Comparison of ENCODE assay signal across 12 mouse cellular contexts in genomic region chr11:58947306-58947705, GRCm38 (mm10). TPM values are rescaled to one million over a fixed set of nuclear protein-coding genes. Genes with fewer than 3 reads are reported as not detected.
A peak's percentile ranks its signal among the peaks of the same experiment; 100 is the strongest.
DNase-seq lines count a peak whose midpoint lies in the region; ATAC-seq lines count a peak whose summit lies in the region.
"Had no signal": no experiment of that assay in that cellular context is flagged by ENCODE, and none has a peak within 500 bp of the region (broad histone marks: within the 10 kb centered on the region; RNA-seq: fewer than 3 reads in every experiment).

No protein-coding gene starts in this region.

- no peak for ATAC-seq in kidney, embryonic 15.5 days (replicated peaks; ENCODE audit: low FRiP score)
- ATAC-seq in embryonic facial prominence, embryonic 14.5 days (ENCODE audit: low read depth): no peak
- ATAC-seq in hindbrain, embryonic 14.5 days (ENCODE audit: low FRiP score): no peak
- ATAC-seq in neural tube, embryonic 12.5 days (ENCODE audit: low FRiP score, low read depth): no peak

- no peak overlapping the region; the same call in 1 of the 2 replicates for H3K9ac ChIP-seq in kidney, embryonic 15.5 days
- H3K9ac ChIP-seq in embryonic facial prominence, embryonic 14.5 days (ENCODE audit: low read depth, low read length): no peak overlapping the region; the same call in 1 of the 2 replicates
- peak overlapping the region; percentile 95 for H3K9ac ChIP-seq in hindbrain, embryonic 14.5 days
- 0 out of 2 replicates have a peak overlapping the region, but pooled peaks have one; percentile 63 for H3K9ac ChIP-seq in neural tube, embryonic 12.5 days

- peaks cover 27% of the 10 kb centered on the region for H3K4me1 ChIP-seq in kidney, embryonic 15.5 days
- peaks cover 5% of the 10 kb centered on the region for H3K4me1 ChIP-seq in embryonic facial prominence, embryonic 14.5 days (ENCODE audit: control insufficient read depth, insufficient read depth, low read length)
- H3K4me1 ChIP-seq in hindbrain, embryonic 14.5 days (replicated peaks; ENCODE audit: control insufficient read depth, insufficient read depth, low read length): peaks cover 23% of the 10 kb centered on the region
- H3K4me1 ChIP-seq in neural tube, embryonic 12.5 days: peaks cover 11% of the 10 kb centered on the region

- WGBS in kidney, embryonic 15.5 days: 76% methylated on average over 3 of the region's 3 CpGs
- 78% methylated on average over 3 of the region's 3 CpGs for WGBS in embryonic facial prominence, embryonic 14.5 days
- 80% methylated on average over 3 of the region's 3 CpGs for WGBS in hindbrain, embryonic 14.5 days
- WGBS in neural tube, embryonic 12.5 days: 84% methylated on average over 3 of the region's 3 CpGs

- no peak overlapping the region; the same call in 1 of the 2 replicates for H3K4me2 ChIP-seq in kidney, embryonic 15.5 days
- 0 out of 2 replicates have a peak overlapping the region, but pooled peaks have one; percentile 73 for H3K4me2 ChIP-seq in embryonic facial prominence, embryonic 14.5 days (ENCODE audit: low read depth, low read length)
- H3K4me2 ChIP-seq in hindbrain, embryonic 14.5 days (replicated peaks): peak overlapping the region; percentile 82
- peak overlapping the region; percentile 66 for H3K4me2 ChIP-seq in neural tube, embryonic 12.5 days (replicated peaks)

- H3K36me3 ChIP-seq in kidney, embryonic 15.5 days: no peaks in the 10 kb centered on the region
- no peaks in the 10 kb centered on the region for H3K36me3 ChIP-seq in embryonic facial prominence, embryonic 14.5 days (ENCODE audit: control insufficient read depth, insufficient read depth, low read length)
- H3K36me3 ChIP-seq in hindbrain, embryonic 14.5 days (replicated peaks; ENCODE audit: control insufficient read depth, insufficient read depth): no peaks in the 10 kb centered on the region
- H3K36me3 ChIP-seq in neural tube, embryonic 12.5 days: no peaks in the 10 kb centered on the region
- H3K36me3 ChIP-seq: liver, embryonic 15.5 days had no signal

- no peak overlapping the region for H3K4me3 ChIP-seq in kidney, embryonic 15.5 days (replicated peaks)
- H3K4me3 ChIP-seq in embryonic facial prominence, embryonic 14.5 days (ENCODE audit: low read depth, low read length): no peak overlapping the region
- peak overlapping the region; percentile 47 for H3K4me3 ChIP-seq in hindbrain, embryonic 14.5 days (replicated peaks; ENCODE audit: low read length)
- H3K4me3 ChIP-seq in neural tube, embryonic 12.5 days: 0 out of 2 replicates have a peak overlapping the region, but pooled peaks have one; percentile 38
- H3K4me3 ChIP-seq: myocyte had no signal

- peak overlapping the region; percentile 97; the same call in 1 of the 2 replicates for H3K27ac ChIP-seq in kidney, embryonic 15.5 days
- no peak overlapping the region for H3K27ac ChIP-seq in embryonic facial prominence, embryonic 14.5 days (replicated peaks; ENCODE audit: low read depth, low read length)
- H3K27ac ChIP-seq in hindbrain, embryonic 14.5 days: peak overlapping the region; percentile 100
- H3K27ac ChIP-seq in neural tube, embryonic 12.5 days: peak overlapping the region; percentile 83; the same call in 1 of the 2 replicates

- H3K9me3 ChIP-seq in kidney, embryonic 15.5 days (replicated peaks): no peaks in the 10 kb centered on the region
- no peaks in the 10 kb centered on the region for H3K9me3 ChIP-seq in embryonic facial prominence, embryonic 14.5 days (ENCODE audit: control insufficient read depth, low read length)
- H3K9me3 ChIP-seq in hindbrain, embryonic 14.5 days (ENCODE audit: control insufficient read depth, low read length): no peaks in the 10 kb centered on the region
- no peaks in the 10 kb centered on the region for H3K9me3 ChIP-seq in neural tube, embryonic 12.5 days
- H3K9me3 ChIP-seq: liver, embryonic 15.5 days had no signal

- H3K27me3 ChIP-seq in kidney, embryonic 15.5 days: peaks cover 3% of the 10 kb centered on the region; the same call in 1 of the 2 replicates
- H3K27me3 ChIP-seq in embryonic facial prominence, embryonic 14.5 days (replicated peaks; ENCODE audit: control insufficient read depth, insufficient read depth, low read length): peaks cover 12% of the 10 kb centered on the region
- H3K27me3 ChIP-seq in hindbrain, embryonic 14.5 days (ENCODE audit: control insufficient read depth, insufficient read depth, low read length): no peaks in the 10 kb centered on the region
- H3K27me3 ChIP-seq in neural tube, embryonic 12.5 days (replicated peaks): no peaks in the 10 kb centered on the region

- no peak for DNase-seq in kidney, postnatal 36 days
- no peak for DNase-seq in embryonic facial prominence, embryonic 14.5 days (ENCODE audit: low spot score)
- DNase-seq in hindbrain, embryonic 14.5 days (ENCODE audit: low spot score): no peak
- no peak for DNase-seq in spleen, adult 12 weeks (ENCODE audit: low spot score)
- DNase-seq in kidney, postnatal 10 days: no peak
- DNase-seq in adrenal gland, postnatal 36 days: no peak
- DNase-seq: lung, postnatal 4 days had no signal

RNA-seq across cellular contexts. Expression of gene Hist3h2ba, which starts 1.4 kb away (rescaled TPM):
- polyA plus RNA-seq in kidney, embryonic 15.5 days (2015; fragmentation: Nextera tagmentation; extraction: Ambion mirVana): 81.6 and 82.0 TPM in 2 replicates
- polyA plus RNA-seq in embryonic facial prominence, embryonic 14.5 days (2014; fragmentation: Nextera tagmentation; extraction: Ambion mirVana): 14.9 and 20.8 TPM in 2 replicates
- polyA plus RNA-seq in hindbrain, embryonic 14.5 days (2014; fragmentation: Nextera tagmentation; extraction: Ambion mirVana): 109 and 138 TPM in 2 replicates
- polyA plus RNA-seq in neural tube, embryonic 12.5 days (2016; fragmentation: Nextera tagmentation; extraction: Ambion mirVana): 167 and 246 TPM in 2 replicates
- total RNA-seq in adrenal gland, postnatal 36 days (2021): 1 to 10 TPM; 4.5 to 5.8 TPM

RNA-seq across cellular contexts. Expression of gene Hist3h2a, which starts 7.2 kb away (rescaled TPM):
- 36.4 and 40.3 TPM in 2 replicates for polyA plus RNA-seq in kidney, embryonic 15.5 days (2015; fragmentation: Nextera tagmentation; extraction: Ambion mirVana)
- polyA plus RNA-seq in embryonic facial prominence, embryonic 14.5 days (2014; fragmentation: Nextera tagmentation; extraction: Ambion mirVana): 27.6 and 29.7 TPM in 2 replicates
- 86.9 and 94.9 TPM in 2 replicates for polyA plus RNA-seq in hindbrain, embryonic 14.5 days (2014; fragmentation: Nextera tagmentation; extraction: Ambion mirVana)
- 91.6 and 103 TPM in 2 replicates for polyA plus RNA-seq in neural tube, embryonic 12.5 days (2016; fragmentation: Nextera tagmentation; extraction: Ambion mirVana)
- 10 to 100 TPM; 20.0 to 21.8 TPM for total RNA-seq in adrenal gland, postnatal 36 days (2021)

RNA-seq across cellular contexts. Expression of gene Trim17, which starts 7.2 kb away (rescaled TPM):
- polyA plus RNA-seq in kidney, embryonic 15.5 days (2015; fragmentation: Nextera tagmentation; extraction: Ambion mirVana): 0.58 and 0.71 TPM in 2 replicates
- polyA plus RNA-seq in embryonic facial prominence, embryonic 14.5 days (2014; fragmentation: Nextera tagmentation; extraction: Ambion mirVana): 0.41 and 0.51 TPM in 2 replicates
- 0.76 and 1.1 TPM in 2 replicates for polyA plus RNA-seq in hindbrain, embryonic 14.5 days (2014; fragmentation: Nextera tagmentation; extraction: Ambion mirVana)
- polyA plus RNA-seq in neural tube, embryonic 12.5 days (2016; fragmentation: Nextera tagmentation; extraction: Ambion mirVana): 0.84 and 1.0 TPM in 2 replicates
- under 1 TPM; 0.10 to 0.26 TPM for total RNA-seq in adrenal gland, postnatal 36 days (2021)
- total RNA-seq: common myeloid progenitor, adult 5-6 weeks had no signal

RNA-seq across cellular contexts. Expression of gene Rnf187, which starts 8.6 kb away (rescaled TPM):
- polyA plus RNA-seq in kidney, embryonic 15.5 days (2015; fragmentation: Nextera tagmentation; extraction: Ambion mirVana): 243 and 247 TPM in 2 replicates
- 256 and 271 TPM in 2 replicates for polyA plus RNA-seq in embryonic facial prominence, embryonic 14.5 days (2014; fragmentation: Nextera tagmentation; extraction: Ambion mirVana)
- 682 and 743 TPM in 2 replicates for polyA plus RNA-seq in hindbrain, embryonic 14.5 days (2014; fragmentation: Nextera tagmentation; extraction: Ambion mirVana)
- polyA plus RNA-seq in neural tube, embryonic 12.5 days (2016; fragmentation: Nextera tagmentation; extraction: Ambion mirVana): 594 and 608 TPM in 2 replicates
- total RNA-seq in adrenal gland, postnatal 36 days (2021): 100 to 1,000 TPM; 173 to 181 TPM

RNA-seq across cellular contexts. Expression of gene Btnl10, which starts 29.6 kb away (rescaled TPM):
- polyA plus RNA-seq in kidney, embryonic 15.5 days (2015; fragmentation: Nextera tagmentation; extraction: Ambion mirVana): 0.10 and 0.30 TPM in 2 replicates
- 0.07 TPM in 1 of 2 replicates, not detected in the other for polyA plus RNA-seq in embryonic facial prominence, embryonic 14.5 days (2014; fragmentation: Nextera tagmentation; extraction: Ambion mirVana)
- not detected in 2 replicates for polyA plus RNA-seq in hindbrain, embryonic 14.5 days (2014; fragmentation: Nextera tagmentation; extraction: Ambion mirVana)
- polyA plus RNA-seq in neural tube, embryonic 12.5 days (2016; fragmentation: Nextera tagmentation; extraction: Ambion mirVana): not detected in 2 replicates
- total RNA-seq in adrenal gland, postnatal 36 days (2021): not detected
- polyA plus RNA-seq: myocyte had no signal

Comparison
In these comparisons a context has a peak if more than half of its experiments do, and no peak if none do; other contexts are left out.
1. H3K4me3 ChIP-seq: peak in hindbrain, embryonic 14.5 days (single experiment) and neural tube, embryonic 12.5 days (single experiment); none in kidney, embryonic 15.5 days (single experiment) and embryonic facial prominence, embryonic 14.5 days (single experiment).
2. H3K9ac ChIP-seq: peak in hindbrain, embryonic 14.5 days (single experiment) and neural tube, embryonic 12.5 days (single experiment); none in kidney, embryonic 15.5 days (single experiment) and embryonic facial prominence, embryonic 14.5 days (single experiment).